In genomic region chr7:28100596-28101590, GRCm38 (mm10) we compare ENCODE assay signal across 10 mouse cellular contexts. TPM values are rescaled to one million over a fixed set of nuclear protein-coding genes. Genes with fewer than 3 reads are reported as not detected.
DNase-seq lines count a peak whose midpoint lies in the region; ATAC-seq lines count a peak whose summit lies in the region.
"Had no signal": no experiment of that assay in that cellular context is flagged by ENCODE, and none has a peak within 500 bp of the region (broad histone marks: within the 10 kb centered on the region; RNA-seq: fewer than 3 reads in every experiment).

No protein-coding gene starts in this region.

- H3K4me2 ChIP-seq in liver, embryonic 11.5 days: no peak overlapping the region
- H3K4me2 ChIP-seq: embryonic facial prominence, embryonic 15.5 days had no signal

- peaks cover 8% of the 10 kb centered on the region for H3K27me3 ChIP-seq in liver, embryonic 11.5 days (replicated peaks; ENCODE audit: control insufficient read depth, insufficient read depth, low read length)
- H3K27me3 ChIP-seq: embryonic facial prominence, embryonic 15.5 days had no signal

- no peak overlapping the region for H3K9ac ChIP-seq in liver, embryonic 11.5 days (ENCODE audit: low read depth, low read length)
- H3K9ac ChIP-seq: embryonic facial prominence, embryonic 15.5 days had no signal

- H3K4me1 ChIP-seq in liver, embryonic 11.5 days (replicated peaks; ENCODE audit: control insufficient read depth, insufficient read depth, low read length): no peaks in the 10 kb centered on the region

- no peaks in the 10 kb centered on the region for H3K36me3 ChIP-seq in liver, embryonic 11.5 days (ENCODE audit: control insufficient read depth, insufficient read depth, low read length)
- H3K36me3 ChIP-seq: embryonic facial prominence, embryonic 15.5 days had no signal

- 64% methylated on average over 17 of the region's 17 CpGs for WGBS in liver, embryonic 11.5 days

- no peak overlapping the region for H3K4me3 ChIP-seq in liver, embryonic 11.5 days (ENCODE audit: low read depth, low read length)
- H3K4me3 ChIP-seq: embryonic facial prominence, embryonic 15.5 days had no signal

- H3K9me3 ChIP-seq in liver, embryonic 11.5 days (ENCODE audit: control insufficient read depth, low read length): peaks cover 5% of the 10 kb centered on the region; the same call in 1 of the 2 replicates

- no peak overlapping the region for H3K27ac ChIP-seq in liver, embryonic 11.5 days (ENCODE audit: low read depth, low read length)
- H3K27ac ChIP-seq: embryonic facial prominence, embryonic 15.5 days had no signal

- no peak for ATAC-seq in CD4-positive, CD25-positive, alpha-beta regulatory T cell, adult 4 months
- ATAC-seq in liver, embryonic 11.5 days (replicated peaks; ENCODE audit: low FRiP score): no peak
- ATAC-seq in monocyte, adult 5-6 weeks (replicated peaks; ENCODE audit: insufficient number of reproducible peaks, low FRiP score, low TSS enrichment, poor library complexity, severe bottlenecking): no peak

- peak; percentile 21 for DNase-seq in CD4-positive, CD25-positive, alpha-beta regulatory T cell, adult 2 months (ENCODE audit: low read depth, low spot score)
- DNase-seq in liver: peak; percentile 27
- no peak for DNase-seq in liver, embryonic 11.5 days (ENCODE audit: low spot score)
- DNase-seq in adrenal gland, adult 2 months: peak; percentile 13
- DNase-seq in kidney, postnatal 36 days: peak; percentile 46 to 77
- DNase-seq in right cerebral cortex, postnatal 14 days: peak; percentile 19

RNA-seq across cellular contexts. Expression of gene 9530053A07Rik, which starts 28.4 kb away (rescaled TPM):
- not detected for polyA plus RNA-seq in CD4-positive, CD25-positive, alpha-beta regulatory T cell, adult 4 months (2017; shearing (Covaris generic))
- polyA plus RNA-seq in liver, embryonic 11.5 days (2014; fragmentation: Nextera tagmentation; extraction: Ambion mirVana): not detected in 2 replicates
- total RNA-seq in adrenal gland, adult 2 months (2021): not detected
- 0.01 TPM in 1 of 2 replicates, not detected in the other for polyA plus RNA-seq in adrenal gland, adult 2 months (2012; rRNA removed)
- total RNA-seq in monocyte, adult 5-6 weeks (2017): not detected in 3 replicates
- total RNA-seq: neutrophil, adult 5-6 weeks had no signal

RNA-seq across cellular contexts. Expression of gene Fcgbp, which starts 29.9 kb away (rescaled TPM):
- not detected for polyA plus RNA-seq in CD4-positive, CD25-positive, alpha-beta regulatory T cell, adult 4 months (2017; shearing (Covaris generic))
- polyA plus RNA-seq in liver, embryonic 11.5 days (2014; fragmentation: Nextera tagmentation; extraction: Ambion mirVana): 0.04 TPM in 1 of 2 replicates, not detected in the other
- not detected for total RNA-seq in adrenal gland, adult 2 months (2021)
- polyA plus RNA-seq in adrenal gland, adult 2 months (2012; rRNA removed): 0.04 and 0.07 TPM in 2 replicates
- total RNA-seq in monocyte, adult 5-6 weeks (2017): not detected in 3 replicates

RNA-seq across cellular contexts. Expression of gene Psmc4, which starts 51.0 kb away (rescaled TPM):
- 100 to 1,000 TPM; 203 to 249 TPM for polyA plus RNA-seq in CD4-positive, CD25-positive, alpha-beta regulatory T cell, adult 4 months (2017; shearing (Covaris generic))
- 291 and 316 TPM in 2 replicates for polyA plus RNA-seq in liver, embryonic 11.5 days (2014; fragmentation: Nextera tagmentation; extraction: Ambion mirVana)
- 100 to 1,000 TPM; 174 to 178 TPM for total RNA-seq in adrenal gland, adult 2 months (2021)
- polyA plus RNA-seq in adrenal gland, adult 2 months (2012; rRNA removed): 89.5 and 89.9 TPM in 2 replicates
- total RNA-seq in monocyte, adult 5-6 weeks (2017): 125 to 153 TPM (median 125 TPM) in 3 replicates
